Mouse (Mus musculus) neural tube, embryonic 14.5 days (tissue): ENCODE results near the gene Eppin. TPM values are rescaled to one million over a fixed set of nuclear protein-coding genes. Genes with fewer than 3 reads are reported as not detected.

ENCODE experiments used
- polyA plus RNA-seq: library from polyadenylated mRNA; unstranded; fragments of >200 nt; fragmentation: Nextera tagmentation; extraction: Ambion mirVana; gene quantifications from 2 replicates; pipeline ENCODE4 v1.2.1, GENCODE M21; 2014

Eppin gene
- polyA plus RNA-seq, 1 experiment from 2014 or later, result not detected

Other genes with a start within 250 kb of the Eppin start
- gene Slpi, start 204.5 kb downstream of the Eppin start, polyA plus RNA-seq, result not detected in 2 replicates
- gene Rbpjl, start 190.5 kb downstream of the Eppin start, polyA plus RNA-seq, result 0.11 and 0.17 TPM in 2 replicates
- 0.36 and 0.82 TPM in 2 replicates for gene Matn4, start 188.4 kb downstream of the Eppin start, polyA plus RNA-seq
- gene Sdc4, start 149.7 kb downstream of the Eppin start, polyA plus RNA-seq, result 3.6 and 7.1 TPM in 2 replicates
- gene Sys1, start 136.6 kb downstream of the Eppin start, polyA plus RNA-seq, result 88.9 and 96.3 TPM in 2 replicates
- gene Gm20458, start 132.6 kb downstream of the Eppin start, polyA plus RNA-seq, result 3.0 and 3.1 TPM in 2 replicates
- gene Trp53tg5, start 119.9 kb downstream of the Eppin start, polyA plus RNA-seq, result not detected in 2 replicates
- 13.7 and 15.6 TPM in 2 replicates for gene Dbndd2, start 107.5 kb downstream of the Eppin start, polyA plus RNA-seq
- 96.6 and 118 TPM in 2 replicates for gene Pigt, start 96.1 kb downstream of the Eppin start, polyA plus RNA-seq
- 0.76 and 1.4 TPM in 2 replicates for gene Wfdc2, start 31.2 kb downstream of the Eppin start, polyA plus RNA-seq
- not detected in 2 replicates for gene Spint3, start 20.1 kb downstream of the Eppin start, polyA plus RNA-seq
- gene Wfdc6a, start 8.1 kb downstream of the Eppin start, polyA plus RNA-seq, result not detected in 2 replicates
- not detected in 2 replicates for gene Wfdc6b, start 19.9 kb upstream of the Eppin start, polyA plus RNA-seq
- not detected in 2 replicates for gene Wfdc8, start 20.0 kb upstream of the Eppin start, polyA plus RNA-seq
- not detected in 2 replicates for gene Wfdc16, start 45.2 kb upstream of the Eppin start, polyA plus RNA-seq
- gene Wfdc10, start 62.5 kb upstream of the Eppin start, polyA plus RNA-seq, result not detected in 2 replicates
- gene Wfdc9, start 63.0 kb upstream of the Eppin start, polyA plus RNA-seq, result not detected in 2 replicates
- not detected in 2 replicates for gene Wfdc11, start 80.5 kb upstream of the Eppin start, polyA plus RNA-seq
- not detected in 2 replicates for gene Wfdc13, start 91.5 kb upstream of the Eppin start, polyA plus RNA-seq
- not detected in 2 replicates for gene Spint4, start 104.9 kb upstream of the Eppin start, polyA plus RNA-seq
- gene Spint5, start 121.7 kb upstream of the Eppin start, polyA plus RNA-seq, result not detected in 2 replicates
- gene Wfdc3, start 152.3 kb upstream of the Eppin start, polyA plus RNA-seq, result 0.77 and 1.2 TPM in 2 replicates
- 49.0 and 56.0 TPM in 2 replicates for gene Dnttip1, start 152.4 kb upstream of the Eppin start, polyA plus RNA-seq
- gene Ube2c, start 176.3 kb upstream of the Eppin start, polyA plus RNA-seq, result 30.6 and 38.9 TPM in 2 replicates
- 1.9 and 6.4 TPM in 2 replicates for gene Tnnc2, start 186.4 kb upstream of the Eppin start, polyA plus RNA-seq
- 31.6 and 41.1 TPM in 2 replicates for gene Snx21, start 192.2 kb upstream of the Eppin start, polyA plus RNA-seq
- gene Acot8, start 211.3 kb upstream of the Eppin start, polyA plus RNA-seq, result 21.0 and 24.2 TPM in 2 replicates
- gene Zswim3, start 211.5 kb upstream of the Eppin start, polyA plus RNA-seq, result 16.9 and 19.0 TPM in 2 replicates
- 28.1 and 29.3 TPM in 2 replicates for gene Zswim1, start 229.1 kb upstream of the Eppin start, polyA plus RNA-seq
- 0.27 TPM in 1 of 2 replicates, not detected in the other for gene Spata25, start 234.9 kb upstream of the Eppin start, polyA plus RNA-seq
- 81.2 and 102 TPM in 2 replicates for gene Ctsa, start 239.3 kb upstream of the Eppin start, polyA plus RNA-seq
- 5.8 and 7.2 TPM in 2 replicates for gene Neurl2, start 239.9 kb upstream of the Eppin start, polyA plus RNA-seq